10 mouse cellular contexts compared by ENCODE assay signal in the genomic region with DNA sequence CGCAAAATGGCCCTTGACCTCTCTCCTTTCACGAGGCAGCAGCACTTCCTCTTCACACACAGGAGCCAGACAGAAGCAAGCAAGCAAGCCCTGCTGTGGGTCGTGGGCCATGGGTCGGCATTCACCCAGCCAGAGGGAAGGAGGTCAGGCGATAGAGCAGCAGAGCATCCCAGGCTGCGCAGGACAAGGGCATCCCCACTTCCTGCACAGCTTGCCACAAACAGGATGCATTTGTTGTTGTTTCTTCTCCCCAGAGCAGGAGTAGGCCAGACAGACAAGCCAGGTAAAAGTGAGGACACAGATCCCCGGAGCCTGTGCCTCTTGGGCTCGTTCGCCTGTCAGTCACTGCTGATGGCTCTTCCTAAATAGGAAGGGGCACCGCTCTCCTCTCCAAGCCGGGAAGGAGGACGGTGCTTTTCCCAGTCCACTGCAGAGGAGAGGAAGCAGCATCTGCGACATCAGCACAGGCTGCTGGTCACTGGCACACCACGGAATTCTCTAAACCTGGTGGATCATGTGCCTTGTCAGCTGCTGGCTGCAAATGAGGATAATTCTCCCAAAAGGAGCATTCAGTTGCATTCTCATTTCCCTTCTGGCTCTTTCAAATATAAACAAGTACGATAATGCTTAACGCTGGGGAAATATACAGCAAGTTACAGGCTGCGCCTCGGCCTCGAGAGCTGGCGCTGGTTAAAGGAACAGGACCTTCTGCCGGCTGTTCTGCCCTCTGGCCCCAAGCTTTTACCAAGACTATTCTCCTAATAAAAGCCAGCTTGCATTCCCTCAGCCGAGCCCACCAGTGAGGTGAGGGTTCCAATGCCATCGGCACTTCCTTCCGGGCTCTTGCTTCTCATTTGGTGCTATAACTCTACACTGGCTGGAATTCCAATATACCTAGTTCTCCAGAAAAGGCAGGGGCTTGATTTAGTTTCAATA.
DNase-seq lines count a peak whose midpoint lies in the region; ATAC-seq lines count a peak whose summit lies in the region.
"Had no signal": no experiment of that assay in that cellular context is flagged by ENCODE, and none has a peak within 500 bp of the region (broad histone marks: within the 10 kb centered on the region; RNA-seq: fewer than 3 reads in every experiment).

No protein-coding gene starts in this region.

- H3K27me3 ChIP-seq in intestine, embryonic 16.5 days (replicated peaks; ENCODE audit: control insufficient read depth, insufficient read depth, low read length), result no peaks in the 10 kb centered on the region
- no peaks in the 10 kb centered on the region for H3K27me3 ChIP-seq in intestine, embryonic 15.5 days (replicated peaks)
- H3K27me3 ChIP-seq in embryonic facial prominence, embryonic 13.5 days, result peaks cover 15% of the 10 kb centered on the region
- peaks cover 57% of the 10 kb centered on the region for H3K27me3 ChIP-seq in limb, embryonic 15.5 days

- no peak overlapping the region for H3K4me2 ChIP-seq in intestine, embryonic 16.5 days (ENCODE audit: low read depth, low read length)
- H3K4me2 ChIP-seq in intestine, embryonic 15.5 days (replicated peaks), result no peak overlapping the region
- H3K4me2 ChIP-seq in embryonic facial prominence, embryonic 13.5 days, result peak overlapping the region; percentile 19; the same call in 1 of the 2 replicates
- 0 out of 2 replicates have a peak overlapping the region, but pooled peaks have one; percentile 1 for H3K4me2 ChIP-seq in limb, embryonic 15.5 days

- 43% methylated on average over 24 of the region's 24 CpGs for WGBS in intestine, embryonic 16.5 days
- WGBS in intestine, embryonic 15.5 days, result 46% methylated on average over 24 of the region's 24 CpGs
- 18% methylated on average over 24 of the region's 24 CpGs for WGBS in embryonic facial prominence, embryonic 13.5 days
- WGBS in limb, embryonic 15.5 days, result 31% methylated on average over 24 of the region's 24 CpGs

- no peaks in the 10 kb centered on the region for H3K9me3 ChIP-seq in intestine, embryonic 16.5 days (ENCODE audit: control insufficient read depth, low read length)
- H3K9me3 ChIP-seq in intestine, embryonic 15.5 days, result no peaks in the 10 kb centered on the region
- no peaks in the 10 kb centered on the region for H3K9me3 ChIP-seq in embryonic facial prominence, embryonic 13.5 days
- no peaks in the 10 kb centered on the region for H3K9me3 ChIP-seq in limb, embryonic 15.5 days

- H3K4me3 ChIP-seq in intestine, embryonic 16.5 days (ENCODE audit: low read length), result no peak overlapping the region
- H3K4me3 ChIP-seq in intestine, embryonic 15.5 days (replicated peaks), result no peak overlapping the region
- H3K4me3 ChIP-seq in embryonic facial prominence, embryonic 13.5 days, result no peak overlapping the region
- H3K4me3 ChIP-seq in limb, embryonic 15.5 days, result no peak overlapping the region

- DNase-seq in brain, adult 2 months (ENCODE audit: low read depth, low spot score), result peak; percentile 62
- DNase-seq in thymus, postnatal 10 days (ENCODE audit: low spot score in 2 of 2), result no peak
- no peak for DNase-seq in spleen, postnatal 14 days (ENCODE audit: low spot score in 2 of 2)
- no peak for DNase-seq in spleen, adult 18-20 months
- DNase-seq: adrenal gland, adult 8-10 months; cerebellum, postnatal 36 days had no signal

- 0 out of 2 replicates have a peak, but pooled peaks have one; percentile 28 for ATAC-seq in intestine, embryonic 16.5 days
- ATAC-seq in intestine, embryonic 15.5 days, result no peak
- no peak for ATAC-seq in embryonic facial prominence, embryonic 13.5 days (ENCODE audit: insufficient number of reproducible peaks, insufficient read depth, low FRiP score, low TSS enrichment, low read depth)
- no peak for ATAC-seq in limb, embryonic 15.5 days (ENCODE audit: insufficient number of reproducible peaks, low FRiP score, low TSS enrichment, low read depth)

- peak overlapping the region; percentile 21; the same call in 1 of the 2 replicates for H3K27ac ChIP-seq in intestine, embryonic 16.5 days (ENCODE audit: low read length)
- H3K27ac ChIP-seq in intestine, embryonic 15.5 days, result no peak overlapping the region
- H3K27ac ChIP-seq in embryonic facial prominence, embryonic 13.5 days, result 0 out of 2 replicates have a peak overlapping the region, but pooled peaks have one; percentile 16
- 0 out of 2 replicates have a peak overlapping the region, but pooled peaks have one; percentile 2 for H3K27ac ChIP-seq in limb, embryonic 15.5 days

- peak overlapping the region; percentile 38; the same call in 1 of the 2 replicates for H3K9ac ChIP-seq in intestine, embryonic 16.5 days (ENCODE audit: low read depth, low read length)
- no peak overlapping the region for H3K9ac ChIP-seq in intestine, embryonic 15.5 days
- 0 out of 2 replicates have a peak overlapping the region, but pooled peaks have one; percentile 27 for H3K9ac ChIP-seq in embryonic facial prominence, embryonic 13.5 days
- H3K9ac ChIP-seq in limb, embryonic 15.5 days, result no peak overlapping the region

- H3K36me3 ChIP-seq in intestine, embryonic 16.5 days (ENCODE audit: control insufficient read depth, insufficient read depth, low read length), result 0 out of 2 replicates have a peak, but pooled peaks cover 4% of the 10 kb centered on the region
- 0 out of 2 replicates have a peak, but pooled peaks cover 3% of the 10 kb centered on the region for H3K36me3 ChIP-seq in intestine, embryonic 15.5 days
- H3K36me3 ChIP-seq in embryonic facial prominence, embryonic 13.5 days, result peaks cover 4% of the 10 kb centered on the region; the same call in 1 of the 2 replicates
- peaks cover 10% of the 10 kb centered on the region; the same call in 1 of the 2 replicates for H3K36me3 ChIP-seq in limb, embryonic 15.5 days

- H3K4me1 ChIP-seq in intestine, embryonic 16.5 days (ENCODE audit: control insufficient read depth, insufficient read depth, low read length), result peaks cover 26% of the 10 kb centered on the region
- peaks cover 21% of the 10 kb centered on the region for H3K4me1 ChIP-seq in intestine, embryonic 15.5 days (replicated peaks)
- H3K4me1 ChIP-seq in embryonic facial prominence, embryonic 13.5 days, result peaks cover 57% of the 10 kb centered on the region
- H3K4me1 ChIP-seq in limb, embryonic 15.5 days, result peaks cover 52% of the 10 kb centered on the region

Comparison
In these comparisons a context has a peak if more than half of its experiments do, and no peak if none do; other contexts are left out.
1. H3K9ac ChIP-seq: peak in intestine, embryonic 16.5 days (single experiment) and embryonic facial prominence, embryonic 13.5 days (single experiment); none in intestine, embryonic 15.5 days (single experiment) and limb, embryonic 15.5 days (single experiment).
2. H3K4me2 ChIP-seq: peak in embryonic facial prominence, embryonic 13.5 days (single experiment) and limb, embryonic 15.5 days (single experiment); none in intestine, embryonic 16.5 days (single experiment) and intestine, embryonic 15.5 days (single experiment).